Mouse (Mus musculus) layer of hippocampus, adult 8-10 months (tissue): Measurements from ENCODE around the gene Cenpx. TPM values are rescaled to one million over a fixed set of nuclear protein-coding genes. Genes with fewer than 3 reads are reported as not detected.

Source experiments
- DNase-seq, 2 experiments: peaks; one replicate each; pipeline ENCODE4 v3.0.0; 2022; ENCODE audit warnings: low spot score in 2 of 2
- total RNA-seq, 4 experiments: library from RNA; stranded (reverse); gene quantifications; 2 replicates each; pipeline ENCODE4 v1.2.4; 2022

Gene Cenpx
- total RNA-seq, 4 experiments from 2014 or later = 12.9 to 22.1 (median 17.2) TPM

DNA sequence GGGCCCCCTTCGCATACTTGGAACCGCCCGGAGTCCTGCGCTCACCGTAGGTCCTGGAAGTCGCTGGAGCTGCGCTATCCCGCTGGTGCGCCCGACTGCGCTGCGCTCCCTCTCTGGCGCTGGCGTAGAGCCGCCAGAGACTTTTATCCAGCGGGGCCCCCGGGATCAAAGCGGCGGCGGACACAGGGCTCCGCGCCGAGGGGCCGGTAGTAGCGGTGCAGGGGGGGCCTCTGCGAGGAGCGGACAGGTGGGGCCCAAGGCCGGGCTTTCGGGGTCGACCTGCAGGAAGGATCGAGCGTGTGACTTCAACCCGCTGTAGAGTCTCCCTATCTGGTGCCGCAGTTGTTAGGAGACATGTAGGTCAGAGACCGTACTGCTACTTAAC lies 52.5 kb downstream of the Cenpx start, which contains the start of gene Notum:
Gene Notum, minus strand, starts transcription at position 100 of the 385 bp plus-strand sequence.
- no peak for DNase-seq

Other genes with a start within 250 kb of the Cenpx start
- 10 to 100 TPM; 46.9 to 50.6 (median 50.3) TPM for gene Arl16, start 246.1 kb downstream of the Cenpx start, total RNA-seq
- gene Mrpl12, start 229.1 kb downstream of the Cenpx start, total RNA-seq = 10 to 100 TPM; 63.7 to 66.0 (median 64.4) TPM
- gene Slc25a10, start 221.9 kb downstream of the Cenpx start, total RNA-seq = 10 to 100 TPM; 22.9 to 28.6 (median 25.0) TPM
- gene Gcgr, start 183.0 kb downstream of the Cenpx start, total RNA-seq = under 1 TPM in 1 of 4 experiments, not detected in 3; 0.25 TPM
- 10 to 100 TPM; 61.1 to 68.7 (median 63.3) TPM for gene Mcrip1, start 164.0 kb downstream of the Cenpx start, total RNA-seq
- gene Ppp1r27, start 162.6 kb downstream of the Cenpx start, total RNA-seq = not detected
- gene P4hb, start 140.5 kb downstream of the Cenpx start, total RNA-seq = 100 to 1,000 TPM; 119 to 147 (median 134) TPM
- 100 to 1,000 TPM; 268 to 314 (median 278) TPM for gene Arhgdia, start 132.1 kb downstream of the Cenpx start, total RNA-seq
- gene Alyref, start 115.4 kb downstream of the Cenpx start, total RNA-seq = 10 to 100 TPM; 38.1 to 61.8 (median 52.9) TPM
- 10 to 100 TPM; 91.1 to 99.6 (median 93.6) TPM for gene Anapc11, start 115.3 kb downstream of the Cenpx start, total RNA-seq
- gene Npb, start 105.3 kb downstream of the Cenpx start, total RNA-seq = 1 to 10 TPM in 3 of 4 experiments, not detected in 1; 1.3 to 2.7 (median 1.5) TPM
- 100 to 1,000 TPM; 142 to 164 (median 149) TPM for gene Pcyt2, start 95.8 kb downstream of the Cenpx start, total RNA-seq
- 10 to 100 TPM; 43.5 to 49.9 (median 45.4) TPM for gene Sirt7, start 88.5 kb downstream of the Cenpx start, total RNA-seq
- gene Mafg, start 80.1 kb downstream of the Cenpx start, total RNA-seq = 10 to 100 TPM; 70.7 to 89.1 (median 77.4) TPM
- gene Pycr1, start 70.0 kb downstream of the Cenpx start, total RNA-seq = 1 to 10 TPM; 1.1 to 1.6 (median 1.3) TPM
- 1 to 10 TPM; 3.6 to 8.2 (median 6.0) TPM for gene Myadml2, start 65.6 kb downstream of the Cenpx start, total RNA-seq
- gene Notum, start 52.6 kb downstream of the Cenpx start, total RNA-seq = 1 to 10 TPM; 1.5 to 5.4 (median 5.2) TPM
- 10 to 100 TPM; 53.0 to 61.0 (median 55.6) TPM for gene Aspscr1, start 40.8 kb downstream of the Cenpx start, total RNA-seq
- gene Lrrc45, start 187 bp upstream of the Cenpx start, total RNA-seq = 10 to 100 TPM; 51.1 to 67.4 (median 65.7) TPM
- 10 to 100 TPM; 33.5 to 43.1 (median 37.5) TPM for gene Rac3, start 7.7 kb upstream of the Cenpx start, total RNA-seq
- 10 to 100 TPM in 3 of 4 experiments, 1 to 10 TPM in 1; 8.7 to 21.6 (median 14.5) TPM for gene Dcxr, start 13.5 kb upstream of the Cenpx start, total RNA-seq
- gene Cbr2, start 18.4 kb upstream of the Cenpx start, total RNA-seq = 1 to 10 TPM; 1.6 to 3.7 (median 2.5) TPM
- 10 to 100 TPM; 16.7 to 32.0 (median 24.2) TPM for gene Hmga1b, start 49.1 kb upstream of the Cenpx start, total RNA-seq
- 10 to 100 TPM; 55.7 to 63.5 (median 61.8) TPM for gene Rfng, start 70.5 kb upstream of the Cenpx start, total RNA-seq
- 100 to 1,000 TPM; 141 to 151 (median 144) TPM for gene Gps1, start 70.5 kb upstream of the Cenpx start, total RNA-seq
- gene Dus1l, start 82.7 kb upstream of the Cenpx start, total RNA-seq = 10 to 100 TPM; 48.3 to 53.3 (median 49.9) TPM
- 100 to 1,000 TPM; 187 to 227 (median 208) TPM for gene Fasn, start 110.8 kb upstream of the Cenpx start, total RNA-seq
- 10 to 100 TPM in 1 of 4 experiments, 1 to 10 TPM in 3; 9.0 to 10.0 (median 9.5) TPM for gene Ccdc57, start 219.1 kb upstream of the Cenpx start, total RNA-seq
- gene Slc16a3, start 234.7 kb upstream of the Cenpx start, total RNA-seq = 10 to 100 TPM in 1 of 4 experiments, 1 to 10 TPM in 3; 2.1 to 11.0 (median 7.0) TPM